Mouse (Mus musculus): ENCODE results near the gene Zmym1.

DNA sequence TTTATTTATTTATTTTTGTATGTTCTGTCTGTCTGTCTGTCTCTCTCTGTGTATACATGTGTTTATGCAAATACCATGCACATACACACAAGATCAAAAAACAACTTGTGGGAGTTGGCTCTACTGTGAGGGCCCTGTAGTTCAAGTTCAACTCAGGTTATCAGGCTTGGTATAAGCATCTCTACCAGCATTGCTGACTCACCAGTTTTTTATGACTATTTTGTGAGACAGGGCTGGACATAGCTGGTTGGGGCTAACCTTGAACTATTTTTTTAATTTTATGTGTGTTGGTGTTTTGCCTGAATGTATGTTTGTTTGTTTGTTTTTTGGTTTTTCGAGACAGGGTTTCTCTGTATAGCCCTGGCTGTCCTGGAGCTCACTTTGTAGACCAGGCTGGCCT lies 30.2 kb upstream of the Zmym1 start:
- TF ChIP-seq MAFK (IDR thresholded peaks at IDR 0.05; ENCODE audit: insufficient read depth, low read depth, low read length) (peak; percentile 58; the same call in 1 of the 2 replicates), ZNF384 (IDR thresholded peaks at IDR 0.05; ENCODE audit: low read depth, low read length) (no peak)
